Mouse (Mus musculus) liver, embryonic 14.5 days (tissue): Measurements from ENCODE around the gene Npr2. TPM values are rescaled to one million over a fixed set of nuclear protein-coding genes. Genes with fewer than 3 reads are reported as not detected.

ENCODE experiments used
- ATAC-seq: fragments of 200-750 bp; cut with Nextera tagmentation; 2 replicates; pipeline ENCODE4 v1.8.0; 2017; ENCODE audit warnings: moderate number of reproducible peaks, mild to moderate bottlenecking, moderate library complexity; ENCODE audit not compliant: insufficient read depth
- DNase-seq, 3 experiments: peaks; one replicate each; pipeline ENCODE4 v3.0.0-alpha.2; 2012 to 2013; ENCODE audit warnings: low read depth in 3 of 3, low spot score in 3 of 3
- H3K27ac ChIP-seq: fragments of 300-500 bp; sonication (generic); 2 replicates; pipeline ENCODE4 v1.5.1; 2014; ENCODE audit warnings: moderate library complexity, mild to moderate bottlenecking, control low read depth, inconsistent platforms
- H3K27me3 ChIP-seq: fragments of 300-500 bp; sonication (generic); 2 replicates; pipeline ENCODE4 v1.6.1; 2014; ENCODE audit warnings: mild to moderate bottlenecking, low read length, moderate library complexity; ENCODE audit not compliant: control insufficient read depth, insufficient read depth
- H3K36me3 ChIP-seq: fragments of 300-500 bp; sonication (generic); replicated peaks from 2 replicates; pipeline ENCODE4 v1.6.1; 2014; ENCODE audit warnings: low read depth; ENCODE audit not compliant: control insufficient read depth, insufficient read depth
- H3K4me1 ChIP-seq, 2 experiments: fragments of 200-500 bp in 1 of 2; fragments of 300-500 bp in 1 of 2; sonication (generic) in 1 of 2; replicated peaks; 2 replicates each; pipeline ENCODE4 v1.6.1; 2012 to 2014; ENCODE audit warnings: antibody characterized with exemption in 1 of 2, inconsistent platforms in 1 of 2, low read length in 1 of 2; ENCODE audit not compliant: control insufficient read depth in 2 of 2, insufficient read depth in 2 of 2
- H3K4me2 ChIP-seq: fragments of 300-500 bp; sonication (generic); 2 replicates; pipeline ENCODE4 v1.6.1; 2014; ENCODE audit warnings: low read depth, mild to moderate bottlenecking, control low read depth, moderate library complexity
- H3K4me3 ChIP-seq, 2 experiments: fragments of 200-500 bp in 1 of 2; fragments of 300-500 bp in 1 of 2; sonication (generic) in 1 of 2; 2 replicates each; pipeline ENCODE4 v1.5.1; 2012 to 2014; ENCODE audit warnings: low read depth in 2 of 2, low read length in 2 of 2, mild to moderate bottlenecking in 2 of 2, control low read depth in 1 of 2, inconsistent platforms in 1 of 2, moderate library complexity in 1 of 2; ENCODE audit not compliant: insufficient read depth in 1 of 2
- H3K9ac ChIP-seq: fragments of 300-500 bp; sonication (generic); replicated peaks from 2 replicates; pipeline ENCODE4 v1.6.1; 2014; ENCODE audit warnings: mild to moderate bottlenecking, control low read depth, moderate library complexity
- H3K9me3 ChIP-seq: fragments of 300-500 bp; sonication (generic); 2 replicates; pipeline ENCODE4 v1.6.1; 2016; ENCODE audit warnings: low read length, mixed read lengths; ENCODE audit not compliant: control insufficient read depth
- CTCF ChIP-seq: IDR thresholded peaks from 2 replicates; pipeline ENCODE4 v1.5.1; 2016; ENCODE audit warnings: antibody characterized with exemption, low read depth, control low read depth
- EP300 ChIP-seq: IDR thresholded peaks from 2 replicates; pipeline ENCODE4 v1.6.1; 2016; ENCODE audit warnings: antibody characterized with exemption, low read depth
- WGBS: fragments of 180-500 bp; shearing (Covaris S2); extraction: QIAGEN DNeasy Blood & Tissue Kit; methylation state at CpG from one replicate; pipeline ENCODE4 v1.1.7; 2014; ENCODE audit not compliant: insufficient replicate concordance; 5-methylcytosine and 5-hydroxymethylcytosine counted together
- polyA plus RNA-seq, 2 experiments: library from polyadenylated mRNA; depleted of rRNA in 1 of 2; stranded (reverse) in 1 of 2; unstranded in 1 of 2; fragments of >200 nt; fragmentation: Nextera tagmentation in 1 of 2; extraction: Ambion mirVana in 1 of 2; gene quantifications; 2 replicates each; pipeline versions ENCODE4 v1.2.1 to v1.2.3; 2012 to 2014

Npr2 gene
- 1.7 and 1.8 TPM in 2 replicates for polyA plus RNA-seq (2012; rRNA removed)
- polyA plus RNA-seq (2014; fragmentation: Nextera tagmentation; extraction: Ambion mirVana), result 0.72 and 0.80 TPM in 2 replicates

DNA sequence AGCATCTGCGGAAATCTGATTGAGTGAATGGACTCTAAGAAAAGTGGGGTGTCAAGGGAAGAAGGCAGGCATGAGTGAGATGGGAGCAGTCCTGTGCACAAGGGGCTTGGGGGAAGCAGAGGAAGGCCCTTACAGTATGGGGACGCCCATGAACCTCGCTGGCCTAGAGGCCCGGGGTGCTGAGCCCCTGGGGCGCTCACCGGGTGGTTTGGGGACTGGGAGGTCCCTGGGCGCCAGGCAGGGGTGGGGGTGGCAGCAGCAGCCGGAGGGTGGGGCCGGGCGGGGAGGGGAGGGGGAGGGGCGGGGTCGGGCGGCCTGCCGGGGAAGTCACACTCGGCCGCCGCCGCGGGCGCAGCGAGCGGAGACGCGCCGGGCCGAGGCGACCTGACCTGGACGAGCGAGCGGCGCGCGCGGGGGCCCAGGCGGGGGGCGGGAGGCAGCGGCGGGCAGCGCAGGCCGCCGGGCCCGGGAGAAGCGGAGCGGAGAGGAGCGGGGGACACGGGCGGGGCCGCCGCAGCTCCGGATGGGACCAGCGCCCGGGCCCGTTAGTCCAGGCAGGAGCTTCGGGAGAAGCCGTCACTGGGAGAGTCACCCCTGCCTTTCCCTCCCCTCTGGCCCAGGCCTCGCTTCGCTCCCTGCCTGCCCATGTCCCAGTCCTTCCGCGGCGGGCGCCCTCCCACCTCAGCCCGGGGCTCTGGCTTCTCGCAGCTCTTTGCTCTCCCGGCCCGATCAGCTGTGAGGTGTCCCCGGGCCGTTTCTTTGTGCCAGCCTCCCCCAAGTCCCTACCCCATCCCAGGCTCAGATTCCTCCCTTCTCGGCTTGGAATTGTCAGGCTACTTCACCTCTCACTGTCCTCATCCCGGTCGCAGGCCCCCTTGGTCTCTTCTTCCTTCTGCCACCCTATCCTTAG, at the start of gene Npr2:
Gene Npr2, plus strand, starts transcription at position 890 of the 910 bp plus-strand sequence.
- H3K27me3 ChIP-seq, result peaks cover 26% of the 10 kb centered on the region
- no peak for TF ChIP-seq CTCF
- no peak for TF ChIP-seq EP300
- H3K27ac ChIP-seq, result no peak within 1 kb of the TSS
- H3K36me3 ChIP-seq, result no peaks in the 10 kb centered on the region
- DNase-seq, result no peak
- H3K4me2 ChIP-seq, result peak within 1 kb of the TSS; percentile 68
- no peak within 1 kb of the TSS for H3K9ac ChIP-seq
- peaks cover 0 to 9% of the 10 kb centered on the region in 2 experiments; a peak in 2 of 4 replicates for H3K4me1 ChIP-seq
- peak within 1 kb of the TSS; percentile 37 to 55 for H3K4me3 ChIP-seq
- 2% methylated on average over 56 of the region's 70 CpGs for WGBS
- no peaks in the 10 kb centered on the region for H3K9me3 ChIP-seq
- ATAC-seq, result no peak

DNA sequence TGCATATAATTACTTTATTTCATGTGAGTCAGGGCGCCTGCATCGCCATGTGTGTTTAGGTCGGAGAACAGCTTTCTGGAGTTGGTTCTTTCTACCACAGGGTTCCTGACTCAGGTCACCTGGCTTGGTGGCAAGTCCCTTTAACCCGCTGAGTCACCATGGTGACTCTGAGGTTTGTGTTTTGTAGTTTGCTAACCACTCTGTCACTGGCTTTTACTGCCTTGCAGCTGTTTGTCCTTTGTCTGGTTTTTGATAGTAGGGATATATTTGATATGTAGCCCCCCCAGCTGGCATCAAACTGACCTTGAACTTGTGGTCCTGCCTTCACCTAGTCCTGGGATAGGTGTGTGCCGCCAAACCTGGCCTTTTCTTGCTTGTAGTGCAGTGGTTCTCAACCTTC, 49.5 kb upstream of the Npr2 start:
- 72% methylated on average over 5 of the region's 5 CpGs for WGBS
- peaks cover 27% of the 10 kb centered on the region for H3K36me3 ChIP-seq
- no peaks in the 10 kb centered on the region for H3K27me3 ChIP-seq
- no peak overlapping the region for H3K9ac ChIP-seq
- TF ChIP-seq EP300, result no peak
- no peak for TF ChIP-seq CTCF
- DNase-seq (no peak), ATAC-seq (no peak)
- H3K4me1 ChIP-seq, result peaks cover 2 to 9% of the 10 kb centered on the region in 2 experiments
- no peak overlapping the region for H3K4me3 ChIP-seq
- H3K9me3 ChIP-seq, result no peaks in the 10 kb centered on the region
- no peak overlapping the region for H3K4me2 ChIP-seq
- no peak overlapping the region for H3K27ac ChIP-seq

DNA sequence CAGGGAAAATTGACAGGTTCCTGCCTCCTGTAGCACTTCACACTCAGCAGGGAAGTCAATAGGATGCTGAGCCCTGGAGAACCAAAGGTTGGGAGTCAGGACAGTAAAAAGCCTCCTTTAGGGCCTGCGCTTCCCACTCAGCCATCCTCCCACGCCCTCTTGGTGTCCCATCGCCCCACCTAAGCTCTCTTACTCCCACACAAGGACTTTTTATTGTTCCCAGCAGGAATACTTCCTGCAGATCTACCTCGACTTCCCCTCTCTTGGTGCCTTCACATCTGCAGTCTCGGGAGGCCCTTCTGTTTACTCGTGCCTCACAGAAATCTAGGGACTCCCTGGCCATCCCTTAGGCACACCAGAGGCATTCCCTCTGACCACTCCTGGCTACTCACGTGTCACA, 48.3 kb upstream of the Npr2 start:
- peaks cover 6 to 15% of the 10 kb centered on the region in 2 experiments for H3K4me1 ChIP-seq
- DNase-seq (no peak), ATAC-seq (no peak)
- H3K9ac ChIP-seq, result no peak overlapping the region
- no peak overlapping the region for H3K4me3 ChIP-seq
- TF ChIP-seq CTCF (no peak), EP300 (no peak)
- no peaks in the 10 kb centered on the region for H3K27me3 ChIP-seq
- H3K4me2 ChIP-seq, result no peak overlapping the region
- H3K27ac ChIP-seq, result no peak overlapping the region
- 66% methylated on average over 7 of the region's 7 CpGs for whole genome bisulfite sequencing
- H3K9me3 ChIP-seq, result no peaks in the 10 kb centered on the region
- H3K36me3 ChIP-seq, result peaks cover 27% of the 10 kb centered on the region

DNA sequence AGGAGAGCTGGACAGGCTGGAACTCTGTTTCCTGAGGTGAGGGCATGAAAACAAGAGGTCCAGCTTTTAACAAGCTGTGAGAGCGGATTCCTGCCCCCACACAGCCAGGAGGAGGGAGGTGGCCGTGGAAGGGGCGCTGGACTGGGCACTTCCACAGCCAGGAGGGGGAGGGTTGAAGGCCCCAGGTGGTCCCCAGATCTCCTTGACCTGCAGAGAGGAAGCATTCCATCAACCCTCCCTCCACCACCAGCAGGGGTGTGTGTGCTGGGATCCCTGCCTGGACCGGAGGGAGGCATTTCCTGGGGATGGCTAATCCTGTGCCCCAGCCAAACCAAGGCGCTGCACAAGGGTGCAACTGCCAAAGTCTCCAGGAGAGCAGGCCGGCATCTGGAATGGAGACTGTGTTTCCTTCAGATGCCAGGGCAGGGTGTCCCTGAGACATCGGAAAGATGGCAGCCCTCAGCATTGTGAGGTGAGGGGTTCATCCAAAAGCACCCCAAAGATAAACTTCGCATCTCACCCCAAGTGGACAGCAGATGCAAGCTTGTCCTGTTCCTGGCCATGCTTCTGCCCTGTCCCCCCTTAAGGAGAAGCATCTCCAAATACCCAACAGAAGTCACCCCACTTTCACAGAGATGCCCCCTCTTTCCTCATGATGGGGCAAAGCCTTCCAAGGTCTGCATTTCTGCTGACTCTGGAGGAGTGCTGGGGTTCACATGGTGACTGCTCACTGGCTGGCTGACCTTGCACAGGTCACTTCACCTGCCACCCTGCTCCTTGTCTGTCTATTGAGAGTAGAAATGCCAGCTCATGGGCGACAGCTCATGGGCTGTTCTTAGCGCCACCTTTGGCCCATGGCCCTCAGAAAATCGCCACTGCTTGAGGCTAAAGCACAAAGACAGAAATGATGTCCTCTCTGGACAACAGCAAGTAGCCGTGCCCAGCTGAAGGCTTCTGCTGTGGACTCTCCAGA, 47.0 kb upstream of the Npr2 start, which contains the start of gene Msmp:
Gene Msmp, minus strand, starts transcription at position 51 of the 973 bp plus-strand sequence.
- Histone ChIP-seq H3K4me2 (no peak within 1 kb of the TSS), H3K27me3 (no peaks in the 10 kb centered on the region), H3K4me3 (no peak within 1 kb of the TSS), H3K4me1 (peaks cover 6 to 16% of the 10 kb centered on the region in 2 experiments), H3K9me3 (no peaks in the 10 kb centered on the region), H3K9ac (no peak within 1 kb of the TSS), H3K27ac (no peak within 1 kb of the TSS), H3K36me3 (peaks cover 27% of the 10 kb centered on the region)
- 74% methylated on average over 12 of the region's 12 CpGs for WGBS
- DNase-seq (no peak), ATAC-seq (no peak)
- TF ChIP-seq EP300, result no peak
- TF ChIP-seq CTCF, result no peak
